Mouse (Mus musculus) forebrain, embryonic 12.5 days (tissue): ENCODE measurements at regions not wholly inside any gene's neighbourhood (a gene's known extent, or its start where the extent isn't known, plus 50 kb on each side); places are given as distances from the start of the nearest gene placed in this dataset.

Source experiments
- ATAC-seq: fragments of 200-750 bp; cut with Nextera tagmentation; 2 replicates; pipeline ENCODE4 v1.8.0; 2017; ENCODE audit warnings: moderate TSS enrichment; ENCODE audit not compliant: low FRiP score
- H3K27ac ChIP-seq: fragments of 300-500 bp; sonication (generic); 2 replicates; pipeline ENCODE4 v1.5.1; 2016; ENCODE audit warnings: mild to moderate bottlenecking
- H3K27me3 ChIP-seq: fragments of 300-500 bp; sonication (generic); 2 replicates; pipeline ENCODE4 v1.6.1; 2016; ENCODE audit warnings: mild to moderate bottlenecking
- H3K36me3 ChIP-seq: fragments of 300-500 bp; sonication (generic); replicated peaks from 2 replicates; pipeline ENCODE4 v1.6.1; 2016; ENCODE audit warnings: mild to moderate bottlenecking
- H3K4me1 ChIP-seq: fragments of 300-500 bp; sonication (generic); 2 replicates; pipeline ENCODE4 v1.6.1; 2016
- H3K4me2 ChIP-seq: fragments of 300-500 bp; sonication (generic); 2 replicates; pipeline ENCODE4 v1.6.1; 2016; ENCODE audit warnings: mild to moderate bottlenecking, moderate library complexity
- H3K4me3 ChIP-seq: fragments of 300-500 bp; sonication (generic); replicated peaks from 2 replicates; pipeline ENCODE4 v1.5.1; 2016; ENCODE audit warnings: mild to moderate bottlenecking
- H3K9ac ChIP-seq: fragments of 300-500 bp; sonication (generic); 2 replicates; pipeline ENCODE4 v1.6.1; 2016; ENCODE audit warnings: mild to moderate bottlenecking
- H3K9me3 ChIP-seq: fragments of 300-500 bp; sonication (generic); 2 replicates; pipeline ENCODE4 v1.6.1; 2016
- WGBS: fragments of 180-500 bp; shearing (Covaris S2); methylation state at CpG from one replicate; pipeline ENCODE4 v1.1.7; 2016; 5-methylcytosine and 5-hydroxymethylcytosine counted together

- no peaks in the 10 kb centered on the region for H3K9me3 ChIP-seq
- H3K4me2 ChIP-seq = no peak overlapping the region
- no peaks in the 10 kb centered on the region for H3K36me3 ChIP-seq
- 62% methylated on average over 4 of the region's 4 CpGs for WGBS
- no peak overlapping the region for H3K9ac ChIP-seq
- H3K4me3 ChIP-seq = no peak overlapping the region
- peaks cover 12% of the 10 kb centered on the region for H3K4me1 ChIP-seq
- ATAC-seq = no peak
- no peak overlapping the region for H3K27ac ChIP-seq
- no peaks in the 10 kb centered on the region for H3K27me3 ChIP-seq
These were observed 93.3 kb upstream of the Card11 start for GRCm38 (mm10) chr5:141093641-141094040.

- no peaks in the 10 kb centered on the region for H3K27me3 ChIP-seq
- H3K4me2 ChIP-seq = no peak overlapping the region
- no peaks in the 10 kb centered on the region for H3K9me3 ChIP-seq
- H3K4me1 ChIP-seq = no peaks in the 10 kb centered on the region
- H3K36me3 ChIP-seq = no peaks in the 10 kb centered on the region
- H3K27ac ChIP-seq = no peak overlapping the region
- WGBS = 52% methylated on average over 4 of the region's 4 CpGs
- no peak overlapping the region for H3K9ac ChIP-seq
- no peak overlapping the region for H3K4me3 ChIP-seq
- no peak for ATAC-seq
These were observed 97.5 kb upstream of the Card11 start for GRCm38 (mm10) chr5:141097878-141098277.

GRCm38 (mm10) chr5:141111666-141112065, 111.3 kb upstream of the Card11 start:
- no peaks in the 10 kb centered on the region for H3K9me3 ChIP-seq
- no peak overlapping the region for H3K4me3 ChIP-seq
- H3K4me1 ChIP-seq = no peaks in the 10 kb centered on the region
- no peaks in the 10 kb centered on the region for H3K36me3 ChIP-seq
- no peak overlapping the region for H3K9ac ChIP-seq
- ATAC-seq = no peak
- no peaks in the 10 kb centered on the region for H3K27me3 ChIP-seq
- no peak overlapping the region for H3K4me2 ChIP-seq
- H3K27ac ChIP-seq = no peak overlapping the region
- WGBS = 87% methylated on average over 3 of the region's 3 CpGs

- no peak for ATAC-seq
- WGBS = 76% methylated on average over 4 of the region's 4 CpGs
- H3K36me3 ChIP-seq = no peaks in the 10 kb centered on the region
- no peak overlapping the region for H3K4me2 ChIP-seq
- H3K27me3 ChIP-seq = no peaks in the 10 kb centered on the region
- H3K9me3 ChIP-seq = no peaks in the 10 kb centered on the region
- H3K4me3 ChIP-seq = no peak overlapping the region
- no peaks in the 10 kb centered on the region for H3K4me1 ChIP-seq
- no peak overlapping the region for H3K9ac ChIP-seq
- H3K27ac ChIP-seq = no peak overlapping the region
These were observed 115.0 kb upstream of the Card11 start for GRCm38 (mm10) chr5:141115273-141115904.

- no peak overlapping the region for H3K4me2 ChIP-seq
- no peaks in the 10 kb centered on the region for H3K9me3 ChIP-seq
- no peak; the same call in 1 of the 2 replicates for ATAC-seq
- H3K36me3 ChIP-seq = no peaks in the 10 kb centered on the region
- H3K27ac ChIP-seq = no peak overlapping the region
- H3K27me3 ChIP-seq = no peaks in the 10 kb centered on the region
- WGBS = 87% methylated on average over 8 of the region's 8 CpGs
- no peak overlapping the region for H3K9ac ChIP-seq
- no peaks in the 10 kb centered on the region for H3K4me1 ChIP-seq
- no peak overlapping the region for H3K4me3 ChIP-seq
These were observed 115.6 kb upstream of the Card11 start for GRCm38 (mm10) chr5:141115963-141116362.

- H3K27me3 ChIP-seq = no peaks in the 10 kb centered on the region
- no peaks in the 10 kb centered on the region for H3K4me1 ChIP-seq
- no peaks in the 10 kb centered on the region for H3K9me3 ChIP-seq
- no peak overlapping the region for H3K9ac ChIP-seq
- no peak overlapping the region for H3K4me3 ChIP-seq
- H3K4me2 ChIP-seq = no peak overlapping the region
- no peaks in the 10 kb centered on the region for H3K36me3 ChIP-seq
- no peak for ATAC-seq
- H3K27ac ChIP-seq = no peak overlapping the region
- WGBS = 85% methylated on average over 7 of the region's 7 CpGs
These were observed 115.4 kb upstream of the Sdk1 start for GRCm38 (mm10) chr5:141125870-141126269.

GRCm38 (mm10) chr5:141126536-141126935, 114.8 kb upstream of the Sdk1 start:
- H3K27me3 ChIP-seq = no peaks in the 10 kb centered on the region
- H3K4me1 ChIP-seq = no peaks in the 10 kb centered on the region
- no peak overlapping the region for H3K9ac ChIP-seq
- no peaks in the 10 kb centered on the region for H3K36me3 ChIP-seq
- no peak overlapping the region for H3K4me2 ChIP-seq
- no peak overlapping the region for H3K27ac ChIP-seq
- H3K9me3 ChIP-seq = no peaks in the 10 kb centered on the region
- no peak for ATAC-seq
- 93% methylated on average over 7 of the region's 7 CpGs for WGBS
- H3K4me3 ChIP-seq = no peak overlapping the region

- peaks cover 6% of the 10 kb centered on the region; the same call in 1 of the 2 replicates for H3K4me1 ChIP-seq
- no peaks in the 10 kb centered on the region for H3K36me3 ChIP-seq
- H3K9ac ChIP-seq = no peak overlapping the region
- H3K27me3 ChIP-seq = no peaks in the 10 kb centered on the region
- no peak overlapping the region for H3K4me3 ChIP-seq
- no peak overlapping the region for H3K27ac ChIP-seq
- no peak for ATAC-seq
- no peaks in the 10 kb centered on the region for H3K9me3 ChIP-seq
- no peak overlapping the region for H3K4me2 ChIP-seq
- 82% methylated on average over 1 of the region's 1 CpGs for WGBS
These were observed 110.3 kb upstream of the Sdk1 start for GRCm38 (mm10) chr5:141131036-141131435.

- Histone ChIP-seq H3K9me3 (no peaks in the 10 kb centered on the region), H3K36me3 (no peaks in the 10 kb centered on the region), H3K27ac (no peak overlapping the region), H3K4me3 (no peak overlapping the region), H3K27me3 (no peaks in the 10 kb centered on the region), H3K9ac (no peak overlapping the region), H3K4me2 (no peak overlapping the region), H3K4me1 (peaks cover 6% of the 10 kb centered on the region; the same call in 1 of the 2 replicates)
- no peak for ATAC-seq
- 74% methylated on average over 9 of the region's 9 CpGs for WGBS
These were observed 109.4 kb upstream of the Sdk1 start for GRCm38 (mm10) chr5:141131906-141132305.

- Histone ChIP-seq H3K27ac (no peak overlapping the region), H3K27me3 (peaks cover 11% of the 10 kb centered on the region; the same call in 1 of the 2 replicates), H3K9ac (no peak overlapping the region), H3K4me3 (no peak overlapping the region), H3K4me2 (no peak overlapping the region), H3K36me3 (no peaks in the 10 kb centered on the region), H3K9me3 (no peaks in the 10 kb centered on the region), H3K4me1 (peaks cover 24% of the 10 kb centered on the region)
- ATAC-seq = no peak
- WGBS = 63% methylated on average over 4 of the region's 4 CpGs
These were observed 105.1 kb upstream of the Sdk1 start for GRCm38 (mm10) chr5:141136239-141136638.

GRCm38 (mm10) chr5:141137716-141138115, 103.6 kb upstream of the Sdk1 start:
- no peak overlapping the region for H3K9ac ChIP-seq
- no peak for ATAC-seq
- H3K27me3 ChIP-seq = peaks cover 11% of the 10 kb centered on the region; the same call in 1 of the 2 replicates
- H3K9me3 ChIP-seq = no peaks in the 10 kb centered on the region
- H3K4me2 ChIP-seq = no peak overlapping the region
- no peak overlapping the region for H3K27ac ChIP-seq
- peaks cover 24% of the 10 kb centered on the region for H3K4me1 ChIP-seq
- H3K36me3 ChIP-seq = no peaks in the 10 kb centered on the region
- no peak overlapping the region for H3K4me3 ChIP-seq
- 78% methylated on average over 3 of the region's 3 CpGs for WGBS

GRCm38 (mm10) chr5:141138771-141139360, 102.4 kb upstream of the Sdk1 start:
- no peak for ATAC-seq
- Histone ChIP-seq H3K4me1 (peaks cover 24% of the 10 kb centered on the region), H3K9ac (no peak overlapping the region; the same call in 1 of the 2 replicates), H3K4me3 (no peak overlapping the region), H3K27me3 (peaks cover 11% of the 10 kb centered on the region; the same call in 1 of the 2 replicates), H3K36me3 (no peaks in the 10 kb centered on the region), H3K27ac (peak overlapping the region; percentile 53), H3K9me3 (no peaks in the 10 kb centered on the region), H3K4me2 (peak overlapping the region; percentile 40)
- 54% methylated on average over 12 of the region's 12 CpGs for WGBS

- ATAC-seq = no peak
- 12% methylated on average over 14 of the region's 14 CpGs for WGBS
These were observed 101.9 kb upstream of the Sdk1 start for GRCm38 (mm10) chr5:141139361-141139912.

More at GRCm38 (mm10) chr5:141139361-141139912, 101.9 kb upstream of the Sdk1 start:
- peaks cover 24% of the 10 kb centered on the region for H3K4me1 ChIP-seq
- peaks cover 11% of the 10 kb centered on the region; the same call in 1 of the 2 replicates for H3K27me3 ChIP-seq
- H3K36me3 ChIP-seq = no peaks in the 10 kb centered on the region
- H3K27ac ChIP-seq = peak overlapping the region; percentile 53
- H3K9me3 ChIP-seq = no peaks in the 10 kb centered on the region
- H3K4me3 ChIP-seq = no peak overlapping the region
- H3K4me2 ChIP-seq = peak overlapping the region; percentile 40
- H3K9ac ChIP-seq = no peak overlapping the region; the same call in 1 of the 2 replicates
